In genomic region chr17:64397254-64397897, GRCm38 (mm10) we compare ENCODE assay signal across 8 mouse cellular contexts.
A peak's percentile ranks its signal among the peaks of the same experiment; 100 is the strongest.
DNase-seq lines count a peak whose midpoint lies in the region; ATAC-seq and TF ChIP-seq lines count a peak whose summit lies in the region.

No protein-coding gene starts in this region.

- no peak overlapping the region for H3K9ac ChIP-seq in liver, embryonic 12.5 days
- no peak overlapping the region for H3K9ac ChIP-seq in liver, embryonic 11.5 days (ENCODE audit: low read depth, low read length)
- no peak overlapping the region for H3K9ac ChIP-seq in limb, embryonic 12.5 days (replicated peaks)

- ATAC-seq in liver, embryonic 12.5 days = no peak
- ATAC-seq in liver, embryonic 11.5 days (replicated peaks; ENCODE audit: low FRiP score) = no peak
- no peak for ATAC-seq in limb, embryonic 12.5 days (ENCODE audit: insufficient number of reproducible peaks, insufficient read depth, low FRiP score, low TSS enrichment, low read depth)

- H3ac ChIP-seq in myocyte (ENCODE audit: control insufficient read depth, insufficient read length) = no peak overlapping the region

- H3K9me3 ChIP-seq in liver, embryonic 12.5 days (replicated peaks) = no peaks in the 10 kb centered on the region
- H3K9me3 ChIP-seq in liver, embryonic 11.5 days (ENCODE audit: control insufficient read depth, low read length) = no peaks in the 10 kb centered on the region
- H3K9me3 ChIP-seq in limb, embryonic 12.5 days = no peaks in the 10 kb centered on the region

- H3K4me3 ChIP-seq in liver, embryonic 12.5 days = no peak overlapping the region
- H3K4me3 ChIP-seq in liver, embryonic 11.5 days (ENCODE audit: low read depth, low read length) = no peak overlapping the region
- 0 out of 2 replicates have a peak overlapping the region, but pooled peaks have one; percentile 4 for H3K4me3 ChIP-seq in limb, embryonic 12.5 days (replicated peaks)
- no peak overlapping the region for H3K4me3 ChIP-seq in myocyte

- no peaks in the 10 kb centered on the region for H3K27me3 ChIP-seq in liver, embryonic 12.5 days (replicated peaks)
- no peaks in the 10 kb centered on the region for H3K27me3 ChIP-seq in liver, embryonic 11.5 days (replicated peaks; ENCODE audit: control insufficient read depth, insufficient read depth, low read length)
- no peaks in the 10 kb centered on the region for H3K27me3 ChIP-seq in limb, embryonic 12.5 days
- no peaks in the 10 kb centered on the region for H3K27me3 ChIP-seq in myocyte (ENCODE audit: control insufficient read depth, insufficient read depth, insufficient read length)

- TF ChIP-seq POLR2A in myocyte (IDR thresholded peaks at IDR 0.05; ENCODE audit: insufficient read length, low read depth) = no peak

- H3K4me1 ChIP-seq in liver, embryonic 12.5 days = no peaks in the 10 kb centered on the region
- no peaks in the 10 kb centered on the region; the same call in 1 of the 2 replicates for H3K4me1 ChIP-seq in liver, embryonic 11.5 days (replicated peaks; ENCODE audit: control insufficient read depth, insufficient read depth, low read length)
- peaks cover 5% of the 10 kb centered on the region; the same call in 1 of the 2 replicates for H3K4me1 ChIP-seq in limb, embryonic 12.5 days (replicated peaks)

- peak overlapping the region; percentile 48; the same call in 1 of the 2 replicates for H3K27ac ChIP-seq in liver, embryonic 12.5 days
- no peak overlapping the region for H3K27ac ChIP-seq in liver, embryonic 11.5 days (ENCODE audit: low read depth, low read length)
- H3K27ac ChIP-seq in limb, embryonic 12.5 days = no peak overlapping the region

- intact Hi-C loops in heart, postnatal 10 days (cut with DNase I) = no loop called here

- 18% methylated on average over 12 of the region's 12 CpGs for WGBS in liver, embryonic 12.5 days (ENCODE audit: insufficient replicate concordance)
- WGBS in liver, embryonic 11.5 days = 27% methylated on average over 12 of the region's 12 CpGs
- WGBS in limb, embryonic 12.5 days = 33% methylated on average over 12 of the region's 12 CpGs

- no peak for DNase-seq in liver, embryonic 11.5 days (ENCODE audit: low spot score)
- DNase-seq in heart, postnatal 10 days = peak; percentile 10 to 12
- DNase-seq in adipocyte (ENCODE audit: low spot score) = no peak
- no peak for DNase-seq in natural killer cell, adult 2 months (ENCODE audit: low spot score in 2 of 2)
- no peak for DNase-seq in right cerebral cortex, postnatal 14 days

- H3K4me2 ChIP-seq in liver, embryonic 12.5 days = peak overlapping the region; percentile 36
- H3K4me2 ChIP-seq in liver, embryonic 11.5 days = no peak overlapping the region; the same call in 1 of the 2 replicates
- H3K4me2 ChIP-seq in limb, embryonic 12.5 days = peak overlapping the region; percentile 32
- peak overlapping the region; percentile 37 for H3K4me2 ChIP-seq in myocyte (ENCODE audit: low read depth)

- H3K36me3 ChIP-seq in liver, embryonic 12.5 days = no peaks in the 10 kb centered on the region
- H3K36me3 ChIP-seq in liver, embryonic 11.5 days (ENCODE audit: control insufficient read depth, insufficient read depth, low read length) = no peaks in the 10 kb centered on the region
- H3K36me3 ChIP-seq in limb, embryonic 12.5 days = no peaks in the 10 kb centered on the region
- no peaks in the 10 kb centered on the region for H3K36me3 ChIP-seq in myocyte (ENCODE audit: control insufficient read depth, insufficient read depth)

- H3K79me2 ChIP-seq in myocyte (ENCODE audit: control insufficient read depth, insufficient read depth) = no peaks in the 10 kb centered on the region

TF ChIP-seq in myocyte, 11 proteins besides CTCF, POLR2A, EP300 and RAD21:
- TF ChIP-seq SRF (IDR thresholded peaks at IDR 0.05; ENCODE audit: control insufficient read depth, insufficient read length, low read depth) (no peak), TCF12 (IDR thresholded peaks at IDR 0.05; ENCODE audit: insufficient read depth, poor library complexity, severe bottlenecking) (no peak), TCF3 (IDR thresholded peaks at IDR 0.05; ENCODE audit: insufficient read length, low read depth) (no peak), E2F4 (IDR thresholded peaks at IDR 0.05; ENCODE audit: insufficient read depth) (no peak), MYOG (IDR thresholded peaks at IDR 0.05; ENCODE audit: control insufficient read depth in 1 of 3, insufficient read depth in 1 of 3, insufficient read length in 2 of 3, low read depth in 2 of 3) (no peak), MAX (IDR thresholded peaks at IDR 0.05; ENCODE audit: low read depth) (no peak), CEBPB (IDR thresholded peaks at IDR 0.05; ENCODE audit: insufficient read depth, poor library complexity, severe bottlenecking) (no peak), MYOD1 (IDR thresholded peaks at IDR 0.05; ENCODE audit: control insufficient read depth in 1 of 3, insufficient read length in 2 of 3, low read depth in 2 of 3) (no peak)

Comparison
In these comparisons a context has a peak if more than half of its experiments do, and no peak if none do; other contexts are left out.
1. DNase-seq: peak in heart, postnatal 10 days (2 of 2); none in liver, embryonic 11.5 days (single experiment), adipocyte (single experiment), natural killer cell, adult 2 months (0 of 2) and right cerebral cortex, postnatal 14 days (single experiment).